Mouse (Mus musculus) heart, embryonic 13.5 days (tissue): ENCODE measurements around the gene Rhbg. TPM values are rescaled to one million over a fixed set of nuclear protein-coding genes. Genes with fewer than 3 reads are reported as not detected.

Source experiments
- ATAC-seq: fragments of 200-750 bp; cut with Nextera tagmentation; 2 replicates; pipeline ENCODE4 v1.8.0; 2017; ENCODE audit warnings: moderate TSS enrichment; ENCODE audit not compliant: insufficient number of reproducible peaks, low FRiP score, low TSS enrichment; ENCODE audit errors: extremely low read depth
- H3K27ac ChIP-seq: fragments of 300-500 bp; sonication (generic); replicated peaks from 2 replicates; pipeline ENCODE4 v1.5.1; 2015; ENCODE audit warnings: moderate library complexity, mild to moderate bottlenecking, inconsistent platforms
- H3K27me3 ChIP-seq: fragments of 300-500 bp; sonication (generic); replicated peaks from 2 replicates; pipeline ENCODE4 v1.6.1; 2015; ENCODE audit warnings: mild to moderate bottlenecking, inconsistent platforms
- H3K36me3 ChIP-seq: fragments of 300-500 bp; sonication (generic); 2 replicates; pipeline ENCODE4 v1.6.1; 2015; ENCODE audit warnings: mild to moderate bottlenecking, inconsistent platforms
- H3K4me1 ChIP-seq: fragments of 300-500 bp; sonication (generic); 2 replicates; pipeline ENCODE4 v1.6.1; 2015; ENCODE audit warnings: inconsistent platforms
- H3K4me2 ChIP-seq: fragments of 300-500 bp; sonication (generic); 2 replicates; pipeline ENCODE4 v1.6.1; 2015; ENCODE audit warnings: inconsistent platforms, mild to moderate bottlenecking, moderate library complexity
- H3K4me3 ChIP-seq: fragments of 300-500 bp; sonication (generic); 2 replicates; pipeline ENCODE4 v1.5.1; 2015; ENCODE audit warnings: moderate library complexity, mild to moderate bottlenecking, inconsistent platforms
- H3K9ac ChIP-seq: fragments of 300-500 bp; sonication (generic); 2 replicates; pipeline ENCODE4 v1.6.1; 2015; ENCODE audit warnings: inconsistent platforms, mild to moderate bottlenecking, moderate library complexity
- H3K9me3 ChIP-seq: fragments of 300-500 bp; sonication (generic); 2 replicates; pipeline ENCODE4 v1.6.1; 2016; ENCODE audit warnings: inconsistent platforms
- WGBS: fragments of 180-500 bp; shearing (Covaris S2); methylation state at CpG from one replicate; pipeline ENCODE4 v1.1.7; 2015; ENCODE audit warnings: mixed read lengths; 5-methylcytosine and 5-hydroxymethylcytosine counted together
- microRNA-seq: library from miRNA; unstranded; fragments of <30 nt; microRNA quantifications from one replicate; pipeline ENCODE4, GENCODE M21; 2016
- polyA plus RNA-seq: library from polyadenylated mRNA; unstranded; fragments of >200 nt; fragmentation: Nextera tagmentation; extraction: Ambion mirVana; gene quantifications from 2 replicates; pipeline ENCODE4 v1.2.1, GENCODE M21; 2015

Rhbg gene
- polyA plus RNA-seq, 1 experiment from 2014 or later: 0.13 TPM

DNA sequence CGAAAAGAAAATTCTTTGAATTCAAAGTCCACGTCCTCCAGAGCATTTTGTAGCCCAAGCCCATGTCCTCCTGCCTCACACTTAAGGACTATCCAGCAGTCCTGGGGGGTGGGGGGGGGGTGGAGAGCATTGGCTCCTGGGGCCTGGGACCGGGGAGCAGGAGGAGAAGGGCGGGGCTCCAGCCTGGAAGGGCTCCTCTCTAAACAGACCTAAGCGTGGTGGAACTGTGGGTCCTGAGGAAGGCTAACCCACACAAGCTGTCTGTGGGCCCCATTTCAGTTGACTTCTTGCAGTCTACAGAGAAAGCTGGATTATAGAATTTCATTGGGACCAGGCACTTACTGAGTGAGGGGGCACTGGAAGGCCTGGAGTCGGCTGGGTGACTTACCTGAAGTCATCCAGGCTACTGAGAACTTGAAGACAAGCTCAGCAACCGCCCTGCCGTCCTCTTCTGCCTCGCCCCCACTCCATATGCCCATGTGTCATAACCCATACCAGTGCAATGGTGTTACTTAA, 55.9 kb downstream of the Rhbg start:
- Histone ChIP-seq H3K4me1 (peaks cover 11% of the 10 kb centered on the region), H3K27ac (no peak overlapping the region), H3K36me3 (no peaks in the 10 kb centered on the region), H3K4me3 (no peak overlapping the region), H3K27me3 (peaks cover 98% of the 10 kb centered on the region), H3K9ac (no peak overlapping the region), H3K9me3 (no peaks in the 10 kb centered on the region), H3K4me2 (no peak overlapping the region)
- 4% methylated on average over 9 of the region's 9 CpGs for WGBS
- ATAC-seq: no peak

DNA sequence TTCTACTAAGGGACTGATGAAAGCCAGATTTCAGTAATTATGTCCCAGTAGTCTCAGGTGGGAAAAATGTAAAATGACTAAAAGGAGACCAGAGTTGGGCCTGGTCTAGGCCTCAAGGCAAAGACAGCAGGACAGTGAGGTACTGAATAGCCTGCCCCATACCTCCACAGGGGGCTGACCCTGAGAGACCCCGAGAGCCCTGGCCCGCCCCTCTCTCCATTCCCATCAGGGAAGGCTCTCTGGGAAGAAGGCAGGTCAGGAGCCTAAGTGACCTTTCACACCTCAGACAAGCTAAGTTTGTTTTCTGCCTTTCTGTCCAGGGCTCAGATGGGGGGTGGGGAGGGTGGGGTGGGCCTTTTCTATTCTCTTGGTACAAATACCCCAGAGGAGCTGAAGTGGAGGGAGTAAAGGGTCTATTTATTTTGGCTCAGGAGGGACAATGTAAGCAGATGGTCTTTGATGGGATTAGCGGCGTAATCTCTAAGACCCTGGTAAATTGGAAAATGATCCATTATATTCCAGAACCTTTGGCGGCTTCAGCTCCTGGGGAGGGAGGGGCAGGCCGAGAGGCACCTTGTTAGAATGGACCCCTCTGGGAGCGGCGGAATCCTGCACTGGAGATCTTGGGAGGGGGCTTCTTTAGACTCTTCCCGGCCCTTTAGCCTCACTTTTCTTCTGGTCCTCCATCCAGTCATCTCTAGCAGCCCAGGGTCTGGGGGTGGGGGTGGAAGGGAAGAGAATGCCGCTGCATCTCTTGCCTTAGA, 56.6 kb downstream of the Rhbg start:
- WGBS: 12% methylated on average over 10 of the region's 10 CpGs

More for the DNA sequence above, 56.6 kb downstream of the Rhbg start:
- Histone ChIP-seq H3K27me3 (peaks cover 98% of the 10 kb centered on the region), H3K9ac (no peak overlapping the region), H3K27ac (no peak overlapping the region), H3K4me2 (no peak overlapping the region), H3K9me3 (no peaks in the 10 kb centered on the region), H3K4me1 (peaks cover 11% of the 10 kb centered on the region), H3K4me3 (no peak overlapping the region), H3K36me3 (no peaks in the 10 kb centered on the region)
- no peak for ATAC-seq

Small RNA genes lying within 50 kb of the gene (microRNA-seq; reads per million reads assigned to microRNA genes)
- not detected for gene Gm25641
- gene Mir3093: not detected
- gene Mir9-1: not detected

Other genes with a start within 250 kb of the Rhbg start
- not detected in 2 replicates for gene Hapln2, start 227.1 kb downstream of the Rhbg start, polyA plus RNA-seq
- 18.7 and 20.9 TPM in 2 replicates for gene Gpatch4, start 211.6 kb downstream of the Rhbg start, polyA plus RNA-seq
- gene Naxe, start 196.2 kb downstream of the Rhbg start, polyA plus RNA-seq: 144 and 156 TPM in 2 replicates
- gene Ttc24, start 176.4 kb downstream of the Rhbg start, polyA plus RNA-seq: not detected in 2 replicates
- 22.7 and 24.2 TPM in 2 replicates for gene Iqgap3, start 172.7 kb downstream of the Rhbg start, polyA plus RNA-seq
- gene Mef2d, start 112.3 kb downstream of the Rhbg start, polyA plus RNA-seq: 35.5 and 37.1 TPM in 2 replicates
- 0.79 TPM in 1 of 2 replicates, not detected in the other for gene Gm38392, start 32.5 kb upstream of the Rhbg start, polyA plus RNA-seq
- 13.7 and 14.9 TPM in 2 replicates for gene Tsacc, start 42.3 kb upstream of the Rhbg start, polyA plus RNA-seq
- gene Cct3, start 42.4 kb upstream of the Rhbg start, polyA plus RNA-seq: 400 and 448 TPM in 2 replicates
- gene Glmp, start 70.3 kb upstream of the Rhbg start, polyA plus RNA-seq: 160 and 173 TPM in 2 replicates
- gene Tmem79, start 81.4 kb upstream of the Rhbg start, polyA plus RNA-seq: 1.6 TPM in 2 replicates
- gene Smg5, start 81.6 kb upstream of the Rhbg start, polyA plus RNA-seq: 43.9 and 44.2 TPM in 2 replicates
- 2.6 and 3.8 TPM in 2 replicates for gene Paqr6, start 109.9 kb upstream of the Rhbg start, polyA plus RNA-seq
- not detected in 2 replicates for gene Bglap3, start 118.0 kb upstream of the Rhbg start, polyA plus RNA-seq
- not detected in 2 replicates for gene Bglap2, start 124.0 kb upstream of the Rhbg start, polyA plus RNA-seq
- not detected in 2 replicates for gene Bglap, start 129.8 kb upstream of the Rhbg start, polyA plus RNA-seq
- 110 and 112 TPM in 2 replicates for gene Pmf1, start 155.6 kb upstream of the Rhbg start, polyA plus RNA-seq
- 12.0 and 12.5 TPM in 2 replicates for gene Slc25a44, start 170.4 kb upstream of the Rhbg start, polyA plus RNA-seq
- gene Sema4a, start 206.5 kb upstream of the Rhbg start, polyA plus RNA-seq: 1.3 and 1.7 TPM in 2 replicates